In genomic region chr5:113132635-113133041, GRCm38 (mm10) we compare ENCODE assay signal across 8 mouse cellular contexts. TPM values are rescaled to one million over a fixed set of nuclear protein-coding genes. Genes with fewer than 3 reads are reported as not detected.
A peak's percentile ranks its signal among the peaks of the same experiment; 100 is the strongest.
DNase-seq lines count a peak whose midpoint lies in the region; ATAC-seq and TF ChIP-seq lines count a peak whose summit lies in the region.

No protein-coding gene starts in this region.

- H3K9me3 ChIP-seq in embryonic facial prominence, embryonic 11.5 days (replicated peaks; ENCODE audit: control insufficient read depth, low read length), result no peaks in the 10 kb centered on the region
- no peaks in the 10 kb centered on the region for H3K9me3 ChIP-seq in heart, embryonic 10.5 days
- no peaks in the 10 kb centered on the region for H3K9me3 ChIP-seq in lung, postnatal 0 days (ENCODE audit: low read length)
- H3K9me3 ChIP-seq in stomach, embryonic 16.5 days (replicated peaks; ENCODE audit: control insufficient read depth, low read length), result no peaks in the 10 kb centered on the region

- WGBS in embryonic facial prominence, embryonic 11.5 days, result 36% methylated on average over 13 of the region's 13 CpGs
- 49% methylated on average over 13 of the region's 13 CpGs for WGBS in heart, embryonic 10.5 days
- WGBS in lung, postnatal 0 days, result 22% methylated on average over 13 of the region's 13 CpGs
- WGBS in stomach, embryonic 16.5 days, result 46% methylated on average over 13 of the region's 13 CpGs

- no peak overlapping the region for H3K4me3 ChIP-seq in embryonic facial prominence, embryonic 11.5 days (ENCODE audit: low read depth, low read length)
- no peak overlapping the region for H3K4me3 ChIP-seq in heart, embryonic 10.5 days
- H3K4me3 ChIP-seq in lung, postnatal 0 days (ENCODE audit: low read depth, low read length), result no peak overlapping the region
- H3K4me3 ChIP-seq in stomach, embryonic 16.5 days (replicated peaks; ENCODE audit: low read length), result no peak overlapping the region

- no peak for ATAC-seq in embryonic facial prominence, embryonic 11.5 days (replicated peaks; ENCODE audit: insufficient number of reproducible peaks, low FRiP score, low TSS enrichment, low read depth)
- ATAC-seq in lung, postnatal 0 days, result peak; percentile 63
- ATAC-seq in stomach, embryonic 16.5 days (ENCODE audit: insufficient read depth, low FRiP score), result 0 out of 2 replicates have a peak, but pooled peaks have one; percentile 0

- H3K9ac ChIP-seq in embryonic facial prominence, embryonic 11.5 days (replicated peaks; ENCODE audit: low read length), result peak overlapping the region; percentile 5
- H3K9ac ChIP-seq in lung, postnatal 0 days (replicated peaks; ENCODE audit: low read depth), result no peak overlapping the region
- peak overlapping the region; percentile 53 for H3K9ac ChIP-seq in stomach, embryonic 16.5 days (ENCODE audit: low read length)

- H3K4me2 ChIP-seq in embryonic facial prominence, embryonic 11.5 days (ENCODE audit: low read depth, low read length), result no peak overlapping the region
- no peak overlapping the region for H3K4me2 ChIP-seq in lung, postnatal 0 days (replicated peaks; ENCODE audit: low read depth, low read length)
- H3K4me2 ChIP-seq in stomach, embryonic 16.5 days (ENCODE audit: low read depth, low read length), result peak overlapping the region; percentile 30

- peaks cover 7% of the 10 kb centered on the region for H3K27me3 ChIP-seq in embryonic facial prominence, embryonic 11.5 days (ENCODE audit: control insufficient read depth, insufficient read depth, low read length)
- H3K27me3 ChIP-seq in heart, embryonic 10.5 days (ENCODE audit: insufficient read depth, poor library complexity, severe bottlenecking), result peaks cover 7% of the 10 kb centered on the region; the same call in 1 of the 2 replicates
- H3K27me3 ChIP-seq in lung, postnatal 0 days (replicated peaks; ENCODE audit: insufficient read depth, low read length), result no peaks in the 10 kb centered on the region
- H3K27me3 ChIP-seq in stomach, embryonic 16.5 days (ENCODE audit: control insufficient read depth, insufficient read depth, low read length), result peaks cover 4% of the 10 kb centered on the region; the same call in 1 of the 2 replicates

- no peak for DNase-seq in embryonic facial prominence, embryonic 11.5 days (ENCODE audit: low spot score)
- DNase-seq in heart, embryonic 10.5 days (ENCODE audit: low spot score), result peak; percentile 76
- DNase-seq in kidney, adult 8-10 months, result peak; percentile 41 to 47
- peak; percentile 68 for DNase-seq in lung, postnatal 0 days (ENCODE audit: low spot score)
- no peak for DNase-seq in ovary, postnatal 36 days (ENCODE audit: low spot score)
- DNase-seq in ovary, adult 18-20 months (ENCODE audit: low spot score), result no peak
- DNase-seq in spleen, adult 18-20 months, result no peak

- no peaks in the 10 kb centered on the region for H3K36me3 ChIP-seq in embryonic facial prominence, embryonic 11.5 days (replicated peaks; ENCODE audit: control insufficient read depth, insufficient read depth, low read depth, low read length)
- H3K36me3 ChIP-seq in heart, embryonic 10.5 days, result peaks cover 10% of the 10 kb centered on the region; the same call in 1 of the 2 replicates
- H3K36me3 ChIP-seq in lung, postnatal 0 days (ENCODE audit: insufficient read depth, low read length), result no peaks in the 10 kb centered on the region; the same call in 1 of the 2 replicates
- no peaks in the 10 kb centered on the region for H3K36me3 ChIP-seq in stomach, embryonic 16.5 days (ENCODE audit: control insufficient read depth, insufficient read depth, low read length)

- no peak for TF ChIP-seq CTCF in lung, postnatal 0 days (IDR thresholded peaks at IDR 0.05)

- peak overlapping the region; percentile 83 for H3K27ac ChIP-seq in embryonic facial prominence, embryonic 11.5 days (replicated peaks; ENCODE audit: low read depth, low read length)
- peak overlapping the region; percentile 92 for H3K27ac ChIP-seq in heart, embryonic 10.5 days
- peak overlapping the region; percentile 70 for H3K27ac ChIP-seq in lung, postnatal 0 days (ENCODE audit: low read length)
- H3K27ac ChIP-seq in stomach, embryonic 16.5 days (ENCODE audit: low read length), result peak overlapping the region; percentile 98

- peak; percentile 70 for TF ChIP-seq EP300 in lung, postnatal 0 days (IDR thresholded peaks at IDR 0.05)

- H3K4me1 ChIP-seq in embryonic facial prominence, embryonic 11.5 days (ENCODE audit: control insufficient read depth, insufficient read depth, low read length), result no peaks in the 10 kb centered on the region; the same call in 1 of the 2 replicates
- H3K4me1 ChIP-seq in heart, embryonic 10.5 days, result peaks cover 87% of the 10 kb centered on the region
- peaks cover 7% of the 10 kb centered on the region for H3K4me1 ChIP-seq in lung, postnatal 0 days (ENCODE audit: insufficient read depth, low read depth, low read length)
- peaks cover 21% of the 10 kb centered on the region for H3K4me1 ChIP-seq in stomach, embryonic 16.5 days (ENCODE audit: control insufficient read depth, insufficient read depth, low read length)

RNA-seq across cellular contexts. Expression of gene Crybb3, which starts 51.3 kb away (rescaled TPM):
- polyA plus RNA-seq in embryonic facial prominence, embryonic 11.5 days (2014; fragmentation: Nextera tagmentation; extraction: Ambion mirVana), result 4.0 and 20.8 TPM in 2 replicates
- polyA plus RNA-seq in heart, embryonic 10.5 days (2016; fragmentation: Nextera tagmentation; extraction: Ambion mirVana), result 0.71 and 0.87 TPM in 2 replicates
- 0.57 and 1.5 TPM in 2 replicates for polyA plus RNA-seq in lung, postnatal 0 days (2015; fragmentation: Nextera tagmentation; extraction: Ambion mirVana)
- polyA plus RNA-seq in stomach, embryonic 16.5 days (2015; fragmentation: Nextera tagmentation; extraction: Ambion mirVana), result 0.85 and 1.2 TPM in 2 replicates

Comparison
In these comparisons a context has a peak if more than half of its experiments do, and no peak if none do; other contexts are left out.
1. DNase-seq: peak in heart, embryonic 10.5 days (single experiment), kidney, adult 8-10 months (2 of 2) and lung, postnatal 0 days (single experiment); none in embryonic facial prominence, embryonic 11.5 days (single experiment), ovary, postnatal 36 days (single experiment), ovary, adult 18-20 months (single experiment) and spleen, adult 18-20 months (0 of 2).
2. Peak in every context shown above with its lines, with median percentiles within 50 percentile points of each other: H3K27ac ChIP-seq.